Mouse (Mus musculus) liver, embryonic 13.5 days (tissue): Measurements from ENCODE around the gene Asphd1. TPM values are rescaled to one million over a fixed set of nuclear protein-coding genes. Genes with fewer than 3 reads are reported as not detected.

Experiments
- polyA plus RNA-seq: library from polyadenylated mRNA; unstranded; fragments of >200 nt; fragmentation: Nextera tagmentation; extraction: Ambion mirVana; gene quantifications from 2 replicates; pipeline ENCODE4 v1.2.1, GENCODE M21; 2015

Gene Asphd1
- polyA plus RNA-seq, 1 experiment from 2014 or later, result not detected

Other genes with a start within 250 kb of the Asphd1 start
- 73.1 and 78.7 TPM in 2 replicates for gene Coro1a, start 241.8 kb downstream of the Asphd1 start, polyA plus RNA-seq
- gene Mapk3, start 190.0 kb downstream of the Asphd1 start, polyA plus RNA-seq, result 19.0 and 19.3 TPM in 2 replicates
- 0.37 and 0.64 TPM in 2 replicates for gene Gdpd3, start 183.2 kb downstream of the Asphd1 start, polyA plus RNA-seq
- 68.4 and 77.3 TPM in 2 replicates for gene Ypel3, start 172.6 kb downstream of the Asphd1 start, polyA plus RNA-seq
- 0.35 and 0.45 TPM in 2 replicates for gene Tbx6, start 168.1 kb downstream of the Asphd1 start, polyA plus RNA-seq
- 133 and 141 TPM in 2 replicates for gene Ppp4c, start 157.1 kb downstream of the Asphd1 start, polyA plus RNA-seq
- gene Fam57b, start 151.9 kb downstream of the Asphd1 start, polyA plus RNA-seq, result 0.10 and 0.13 TPM in 2 replicates
- gene 4930451I11Rik, start 117.9 kb downstream of the Asphd1 start, polyA plus RNA-seq, result not detected in 2 replicates
- gene Doc2a, start 102.2 kb downstream of the Asphd1 start, polyA plus RNA-seq, result 0.12 and 0.29 TPM in 2 replicates
- gene Hirip3, start 87.6 kb downstream of the Asphd1 start, polyA plus RNA-seq, result 17.8 and 18.9 TPM in 2 replicates
- gene Ino80e, start 87.2 kb downstream of the Asphd1 start, polyA plus RNA-seq, result 55.2 and 65.3 TPM in 2 replicates
- 11.6 and 12.9 TPM in 2 replicates for gene Taok2, start 64.9 kb downstream of the Asphd1 start, polyA plus RNA-seq
- gene Tmem219, start 26.7 kb downstream of the Asphd1 start, polyA plus RNA-seq, result 16.1 and 16.5 TPM in 2 replicates
- 6.2 and 6.9 TPM in 2 replicates for gene Kctd13, start 20.7 kb downstream of the Asphd1 start, polyA plus RNA-seq
- 0.06 and 0.09 TPM in 2 replicates for gene Sez6l2, start 981 bp upstream of the Asphd1 start, polyA plus RNA-seq
- 50.7 and 55.5 TPM in 2 replicates for gene Cdipt, start 26.3 kb upstream of the Asphd1 start, polyA plus RNA-seq
- 0.37 and 0.65 TPM in 2 replicates for gene Cdiptos, start 26.5 kb upstream of the Asphd1 start, polyA plus RNA-seq
- gene Mvp, start 65.0 kb upstream of the Asphd1 start, polyA plus RNA-seq, result 7.8 and 8.6 TPM in 2 replicates
- 0.27 TPM in 1 of 2 replicates, not detected in the other for gene Pagr1b, start 66.9 kb upstream of the Asphd1 start, polyA plus RNA-seq
- 38.7 and 50.1 TPM in 2 replicates for gene Pagr1a, start 67.8 kb upstream of the Asphd1 start, polyA plus RNA-seq
- 5.1 and 11.3 TPM in 2 replicates for gene Gm42742, start 71.5 kb upstream of the Asphd1 start, polyA plus RNA-seq
- 0.22 and 0.47 TPM in 2 replicates for gene Prrt2, start 71.6 kb upstream of the Asphd1 start, polyA plus RNA-seq
- gene Maz, start 77.5 kb upstream of the Asphd1 start, polyA plus RNA-seq, result 38.2 and 42.2 TPM in 2 replicates
- gene Kif22, start 92.9 kb upstream of the Asphd1 start, polyA plus RNA-seq, result 109 and 122 TPM in 2 replicates
- gene Zg16, start 137.7 kb upstream of the Asphd1 start, polyA plus RNA-seq, result not detected in 2 replicates
- 7.0 and 7.3 TPM in 2 replicates for gene AI467606, start 141.8 kb upstream of the Asphd1 start, polyA plus RNA-seq
- gene Qprt, start 172.6 kb upstream of the Asphd1 start, polyA plus RNA-seq, result 44.4 and 49.1 TPM in 2 replicates
- gene Spn, start 188.2 kb upstream of the Asphd1 start, polyA plus RNA-seq, result 8.2 and 8.7 TPM in 2 replicates
- gene Cd2bp2, start 246.5 kb upstream of the Asphd1 start, polyA plus RNA-seq, result 27.1 and 32.1 TPM in 2 replicates